ENCODE assay signal across 8 mouse cellular contexts in genomic region chr2:10372776-10373507, GRCm38 (mm10). TPM values are rescaled to one million over a fixed set of nuclear protein-coding genes. Genes with fewer than 3 reads are reported as not detected.
A peak's percentile ranks its signal among the peaks of the same experiment; 100 is the strongest.
DNase-seq lines count a peak whose midpoint lies in the region; ATAC-seq and TF ChIP-seq lines count a peak whose summit lies in the region.

No protein-coding gene starts in this region.

- peak overlapping the region; percentile 64 for H3K9ac ChIP-seq in kidney, embryonic 16.5 days (replicated peaks; ENCODE audit: low read length)
- no peak overlapping the region for H3K9ac ChIP-seq in liver, embryonic 13.5 days
- H3K9ac ChIP-seq in neural tube, embryonic 15.5 days (replicated peaks) = peak overlapping the region; percentile 58

- no peak for TF ChIP-seq CTCF in G1E (IDR thresholded peaks at IDR 0.05; ENCODE audit: low read depth, low read length)

- H3K36me3 ChIP-seq in kidney, embryonic 16.5 days (ENCODE audit: insufficient read depth, low read length) = no peaks in the 10 kb centered on the region
- peaks cover 16% of the 10 kb centered on the region for H3K36me3 ChIP-seq in G1E (replicated peaks)
- H3K36me3 ChIP-seq in liver, embryonic 13.5 days = no peaks in the 10 kb centered on the region
- no peaks in the 10 kb centered on the region for H3K36me3 ChIP-seq in neural tube, embryonic 15.5 days

- H3K9me3 ChIP-seq in kidney, embryonic 16.5 days (ENCODE audit: low read length) = no peaks in the 10 kb centered on the region
- H3K9me3 ChIP-seq in G1E (replicated peaks) = no peaks in the 10 kb centered on the region
- H3K9me3 ChIP-seq in liver, embryonic 13.5 days (replicated peaks) = no peaks in the 10 kb centered on the region
- H3K9me3 ChIP-seq in neural tube, embryonic 15.5 days (replicated peaks) = no peaks in the 10 kb centered on the region

- DNase-seq in kidney, adult 18-20 months = no peak
- peak; percentile 45 for DNase-seq in G1E (ENCODE audit: low spot score)
- DNase-seq in embryo, embryonic 10.5 days (ENCODE audit: low spot score) = peak; percentile 67
- peak; percentile 19 for DNase-seq in heart, postnatal 4 days
- no peak for DNase-seq in liver, embryonic 13.5 days
- no peak for DNase-seq in urinary bladder, postnatal 4 days (ENCODE audit: low spot score in 2 of 2)

- peak overlapping the region; percentile 99 for H3K4me2 ChIP-seq in kidney, embryonic 16.5 days (replicated peaks; ENCODE audit: low read depth, low read length)
- peak overlapping the region; percentile 74 for H3K4me2 ChIP-seq in liver, embryonic 13.5 days
- peak overlapping the region; percentile 96 for H3K4me2 ChIP-seq in neural tube, embryonic 15.5 days

- peak; percentile 52; the same call in 1 of the 2 replicates for ATAC-seq in kidney, embryonic 16.5 days (ENCODE audit: low FRiP score, low TSS enrichment)
- 0 out of 2 replicates have a peak, but pooled peaks have one; percentile 15 for ATAC-seq in G1E (ENCODE audit: extremely low read depth, insufficient number of reproducible peaks, low FRiP score, poor library complexity, severe bottlenecking)
- ATAC-seq in liver, embryonic 13.5 days (ENCODE audit: low read depth) = no peak
- ATAC-seq in neural tube, embryonic 15.5 days (ENCODE audit: low FRiP score) = peak; percentile 33

- WGBS in kidney, embryonic 16.5 days = under 1% methylated on average over 33 of the region's 35 CpGs
- under 1% methylated on average over 35 of the region's 35 CpGs for WGBS in liver, embryonic 13.5 days (ENCODE audit: insufficient replicate concordance)
- under 1% methylated on average over 34 of the region's 35 CpGs for WGBS in neural tube, embryonic 15.5 days

- peaks cover 69% of the 10 kb centered on the region for H3K27me3 ChIP-seq in kidney, embryonic 16.5 days (ENCODE audit: insufficient read depth, low read length)
- peaks cover 32% of the 10 kb centered on the region for H3K27me3 ChIP-seq in G1E (ENCODE audit: insufficient read depth, low read length)
- H3K27me3 ChIP-seq in liver, embryonic 13.5 days = peaks cover 94% of the 10 kb centered on the region
- H3K27me3 ChIP-seq in neural tube, embryonic 15.5 days (replicated peaks) = peaks cover 48% of the 10 kb centered on the region

- peaks cover 17% of the 10 kb centered on the region for H3K4me1 ChIP-seq in kidney, embryonic 16.5 days (ENCODE audit: insufficient read depth, low read length)
- H3K4me1 ChIP-seq in G1E (ENCODE audit: insufficient read depth, low read depth, low read length) = peaks cover 50% of the 10 kb centered on the region
- peaks cover 16% of the 10 kb centered on the region for H3K4me1 ChIP-seq in liver, embryonic 13.5 days (replicated peaks)
- H3K4me1 ChIP-seq in neural tube, embryonic 15.5 days = peaks cover 30% of the 10 kb centered on the region

- peak overlapping the region; percentile 65 for H3K4me3 ChIP-seq in kidney, embryonic 16.5 days (ENCODE audit: low read length)
- H3K4me3 ChIP-seq in G1E (ENCODE audit: low read depth, low read length) = peak overlapping the region; percentile 78
- H3K4me3 ChIP-seq in liver, embryonic 13.5 days (replicated peaks) = peak overlapping the region; percentile 59
- peak overlapping the region; percentile 71 for H3K4me3 ChIP-seq in neural tube, embryonic 15.5 days (replicated peaks)

- no peak overlapping the region for H3K27ac ChIP-seq in kidney, embryonic 16.5 days (ENCODE audit: low read length)
- H3K27ac ChIP-seq in liver, embryonic 13.5 days = no peak overlapping the region
- peak overlapping the region; percentile 68; the same call in 1 of the 2 replicates for H3K27ac ChIP-seq in neural tube, embryonic 15.5 days (replicated peaks)

RNA-seq across cellular contexts. Expression of gene Sfmbt2, which starts 2.6 kb away (rescaled TPM):
- 1.6 and 1.7 TPM in 2 replicates for polyA plus RNA-seq in kidney, embryonic 16.5 days (2015; fragmentation: Nextera tagmentation; extraction: Ambion mirVana)
- 76.5 and 79.8 TPM in 2 replicates for total RNA-seq in G1E (2014; fragmentation: Nextera tagmentation)
- total RNA-seq in G1E (2017) = 26.5 and 26.8 TPM in 2 replicates
- polyA plus RNA-seq in G1E (2012) = 25.0 and 27.4 TPM in 2 replicates
- 1 to 10 TPM; 1.4 to 1.6 TPM for total RNA-seq in heart, postnatal 4 days (2021)
- polyA plus RNA-seq in liver, embryonic 13.5 days (2015; fragmentation: Nextera tagmentation; extraction: Ambion mirVana) = 0.31 and 0.34 TPM in 2 replicates
- 6.5 and 7.1 TPM in 2 replicates for polyA plus RNA-seq in neural tube, embryonic 15.5 days (2015; fragmentation: Nextera tagmentation; extraction: Ambion mirVana)

Comparison
In these comparisons a context has a peak if more than half of its experiments do, and no peak if none do; other contexts are left out.
1. DNase-seq: peak in G1E (single experiment), embryo, embryonic 10.5 days (single experiment) and heart, postnatal 4 days (single experiment); none in kidney, adult 18-20 months (single experiment), liver, embryonic 13.5 days (single experiment) and urinary bladder, postnatal 4 days (0 of 2).
2. Peak in every context shown above with its lines, with median percentiles within 50 percentile points of each other: H3K4me2 ChIP-seq and H3K4me3 ChIP-seq.